Mouse (Mus musculus): Measurements from ENCODE around the gene Phospho1. TPM values are rescaled to one million over a fixed set of nuclear protein-coding genes. Genes with fewer than 3 reads are reported as not detected.
A peak's percentile ranks its signal among the peaks of the same experiment; 100 is the strongest.

Gene Phospho1
- polyA plus RNA-seq, 2 experiments, result 2.5 to 35.5 TPM

DNA sequence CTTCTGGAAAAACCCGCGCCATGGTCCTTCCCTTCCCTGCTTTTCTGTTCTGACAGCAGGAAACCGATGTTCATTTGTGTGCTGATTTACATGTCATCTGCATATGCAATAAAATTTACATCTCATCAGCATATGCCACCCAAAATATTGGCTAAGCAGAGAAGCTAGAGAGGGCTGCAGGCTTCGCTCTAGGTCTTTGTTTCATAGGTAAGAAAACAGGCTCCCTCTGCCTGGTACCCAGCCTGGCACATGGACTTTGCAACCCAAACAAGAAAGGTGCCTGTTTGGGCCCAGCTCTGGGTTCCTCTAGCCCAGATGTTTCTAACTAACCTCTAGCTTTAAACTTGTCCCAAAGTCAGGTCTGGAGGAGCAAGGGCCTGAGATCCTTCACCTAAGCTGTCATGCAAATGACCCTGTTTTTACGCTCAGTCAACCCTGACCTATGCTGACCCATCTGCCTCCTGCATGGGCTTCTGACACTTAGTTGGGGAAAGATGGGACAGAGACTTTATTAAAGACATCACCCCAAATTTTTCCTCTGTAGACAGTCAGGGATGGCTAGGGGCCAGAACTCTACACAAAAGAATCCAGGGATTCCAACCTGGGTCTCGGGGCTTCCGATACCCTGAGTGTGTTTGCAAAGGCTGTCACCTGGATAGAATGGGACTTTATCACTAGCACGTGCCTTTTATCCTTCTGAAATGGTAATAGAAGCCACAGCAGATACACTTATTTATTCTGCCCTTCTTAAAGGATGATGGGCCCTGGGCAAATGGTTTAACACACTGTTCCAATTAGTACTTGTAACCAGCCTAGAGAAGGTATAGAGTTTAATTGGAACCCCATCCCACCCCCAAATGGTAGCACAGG, 14.9 kb downstream of the Phospho1 start:
- H3K9me3 ChIP-seq (ENCODE audit: control insufficient read depth, low read length), result no peaks in the 10 kb centered on the region
- H3K4me2 ChIP-seq (replicated peaks; ENCODE audit: low read depth, low read length, severe bottlenecking), result no peak overlapping the region
- 67% methylated on average over 8 of the region's 8 CpGs for WGBS
- no peak for TF ChIP-seq POLR2A (IDR thresholded peaks at IDR 0.05; ENCODE audit: borderline replicate concordance, extremely low read depth, insufficient read depth, insufficient read length)
- ATAC-seq (ENCODE audit: low FRiP score, low read depth), result no peak
- peaks cover 24% of the 10 kb centered on the region for H3K27me3 ChIP-seq (ENCODE audit: control insufficient read depth, insufficient read depth, low read length)
- no peak overlapping the region for H3K4me3 ChIP-seq (replicated peaks; ENCODE audit: low read length)
- no peak overlapping the region for H3K27ac ChIP-seq (replicated peaks; ENCODE audit: low read depth, low read length)
- H3K9ac ChIP-seq (ENCODE audit: low read depth, low read length, severe bottlenecking), result no peak overlapping the region
- H3K36me3 ChIP-seq (ENCODE audit: control insufficient read depth, insufficient read depth, low read length), result no peaks in the 10 kb centered on the region
- DNase-seq (ENCODE audit: low spot score), result no peak
- H3K4me1 ChIP-seq (ENCODE audit: control insufficient read depth, insufficient read depth, low read length), result peaks cover 26% of the 10 kb centered on the region

DNA sequence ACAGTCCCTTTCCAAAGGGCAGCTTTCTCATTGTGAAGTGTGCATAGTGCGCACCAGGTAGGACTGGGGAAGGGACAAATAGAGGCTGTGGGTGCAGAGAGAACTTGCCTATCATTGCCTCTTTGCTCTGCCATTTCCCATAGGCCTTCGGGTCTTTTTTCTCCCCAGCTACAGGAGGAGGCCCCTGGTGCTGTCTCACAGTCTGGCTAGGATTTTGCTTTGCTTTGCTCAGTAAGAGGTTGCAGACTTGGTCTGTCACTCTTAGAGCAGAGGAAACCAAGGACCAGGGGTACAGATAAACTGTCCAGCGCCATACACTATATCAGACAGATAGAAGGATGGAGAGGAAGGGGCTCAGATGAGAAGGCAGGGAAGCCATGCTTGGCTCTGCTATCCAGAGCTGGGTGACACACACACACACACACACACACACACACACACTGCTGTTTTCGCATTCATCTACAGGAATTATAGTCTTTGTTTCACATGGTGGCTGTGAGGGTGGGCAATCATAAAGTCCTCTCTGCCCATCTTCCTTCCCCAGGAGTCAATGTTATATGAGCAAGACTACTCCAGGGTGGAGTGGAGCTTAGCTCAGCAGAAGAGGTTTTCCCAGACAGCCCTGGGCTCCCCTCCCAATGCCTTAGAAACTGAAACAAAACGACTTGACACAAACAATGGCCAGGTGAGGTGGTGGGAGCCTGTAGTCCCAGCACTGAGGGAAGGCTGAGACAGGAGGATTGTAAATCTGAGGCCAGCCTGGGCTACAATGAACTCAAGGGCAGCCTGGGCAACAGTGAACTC, 16.6 kb downstream of the Phospho1 start:
- Histone ChIP-seq H3K4me1 (ENCODE audit: control insufficient read depth, insufficient read depth, low read length) (peaks cover 23% of the 10 kb centered on the region), H3K4me3 (replicated peaks; ENCODE audit: low read length) (no peak overlapping the region), H3K27ac (replicated peaks; ENCODE audit: low read depth, low read length) (no peak overlapping the region), H3K36me3 (ENCODE audit: control insufficient read depth, insufficient read depth, low read length) (no peaks in the 10 kb centered on the region), H3K9ac (ENCODE audit: low read depth, low read length, severe bottlenecking) (no peak overlapping the region), H3K4me2 (replicated peaks; ENCODE audit: low read depth, low read length, severe bottlenecking) (peak overlapping the region; percentile 10; the same call in 1 of the 2 replicates), H3K9me3 (ENCODE audit: control insufficient read depth, low read length) (no peaks in the 10 kb centered on the region), H3K27me3 (ENCODE audit: control insufficient read depth, insufficient read depth, low read length) (peaks cover 8% of the 10 kb centered on the region)
- TF ChIP-seq POLR2A (IDR thresholded peaks at IDR 0.05; ENCODE audit: borderline replicate concordance, extremely low read depth, insufficient read depth, insufficient read length), result no peak
- 72% methylated on average over 5 of the region's 5 CpGs for WGBS
- no peak for DNase-seq (ENCODE audit: low spot score)
- ATAC-seq (ENCODE audit: low FRiP score, low read depth), result no peak

DNA sequence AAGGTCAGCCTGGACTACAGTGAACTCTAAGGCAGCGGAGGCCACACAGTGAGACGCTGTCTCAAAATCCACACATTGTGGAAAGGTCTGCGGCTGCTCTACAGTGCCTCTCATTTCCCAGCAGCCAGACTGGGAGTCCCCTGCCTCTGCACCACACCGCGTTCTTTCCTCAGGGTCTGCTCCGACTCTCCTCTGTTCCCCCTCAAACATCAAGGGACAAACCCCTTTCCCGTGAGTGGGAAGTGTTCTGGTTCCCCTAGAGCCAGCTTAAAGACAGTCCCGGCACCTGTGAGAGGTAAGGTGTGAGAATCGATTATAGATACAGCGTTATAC, 17.2 kb downstream of the Phospho1 start:
- 55% methylated on average over 9 of the region's 10 CpGs for WGBS
- no peak overlapping the region for H3K27ac ChIP-seq (replicated peaks; ENCODE audit: low read depth, low read length)
- ATAC-seq (ENCODE audit: low FRiP score, low read depth) (no peak), DNase-seq (ENCODE audit: low spot score) (no peak)
- no peaks in the 10 kb centered on the region for H3K9me3 ChIP-seq (ENCODE audit: control insufficient read depth, low read length)
- peak overlapping the region; percentile 20; the same call in 1 of the 2 replicates for H3K4me2 ChIP-seq (replicated peaks; ENCODE audit: low read depth, low read length, severe bottlenecking)
- H3K27me3 ChIP-seq (ENCODE audit: control insufficient read depth, insufficient read depth, low read length), result peaks cover 2% of the 10 kb centered on the region; the same call in 1 of the 2 replicates
- TF ChIP-seq POLR2A (IDR thresholded peaks at IDR 0.05; ENCODE audit: borderline replicate concordance, extremely low read depth, insufficient read depth, insufficient read length), result no peak
- no peak overlapping the region for H3K9ac ChIP-seq (ENCODE audit: low read depth, low read length, severe bottlenecking)
- peaks cover 17% of the 10 kb centered on the region for H3K4me1 ChIP-seq (ENCODE audit: control insufficient read depth, insufficient read depth, low read length)
- H3K36me3 ChIP-seq (ENCODE audit: control insufficient read depth, insufficient read depth, low read length), result no peaks in the 10 kb centered on the region
- peak overlapping the region; percentile 9 for H3K4me3 ChIP-seq (replicated peaks; ENCODE audit: low read length)

DNA sequence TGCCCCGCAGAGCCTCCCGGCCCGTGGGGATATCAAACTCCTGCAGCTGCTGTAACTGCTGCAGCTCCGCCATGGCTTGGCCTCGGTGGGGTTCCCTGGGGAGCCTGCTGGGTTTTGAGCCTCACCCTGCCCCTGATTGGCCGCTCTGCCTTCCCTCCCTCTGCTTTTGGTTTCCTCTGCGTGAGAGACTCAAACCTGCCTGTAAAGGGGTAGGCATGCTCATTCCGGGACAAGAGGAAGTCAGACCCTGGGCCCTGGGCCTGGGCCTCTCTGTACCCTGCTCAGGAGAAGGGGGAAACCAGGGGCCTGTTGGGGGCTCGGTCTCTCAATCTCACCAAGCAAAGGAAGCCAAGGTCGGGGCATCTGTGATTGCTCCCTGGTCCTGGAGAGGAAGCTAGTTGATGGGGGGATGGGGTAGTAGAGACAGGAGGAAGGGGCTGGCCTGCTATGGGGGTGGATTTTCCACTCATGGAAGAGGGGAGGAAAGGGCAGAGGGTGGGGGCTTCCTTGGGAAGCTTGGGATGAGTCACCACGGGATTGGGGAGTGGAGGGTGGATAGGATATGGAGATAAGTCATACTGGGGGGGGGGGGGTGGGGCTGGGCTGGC, 17.9 kb downstream of the Phospho1 start, which contains the start of gene Abi3:
Abi3 (minus strand) TSS at position 403 of the 608 bp plus-strand sequence.
- no peak within 1 kb of the TSS for H3K27ac ChIP-seq (replicated peaks; ENCODE audit: low read depth, low read length)
- WGBS, result 16% methylated on average over 11 of the region's 11 CpGs
- TF ChIP-seq POLR2A (IDR thresholded peaks at IDR 0.05; ENCODE audit: borderline replicate concordance, extremely low read depth, insufficient read depth, insufficient read length), result no peak
- no peaks in the 10 kb centered on the region for H3K27me3 ChIP-seq (ENCODE audit: control insufficient read depth, insufficient read depth, low read length)
- no peak within 1 kb of the TSS for H3K9ac ChIP-seq (ENCODE audit: low read depth, low read length, severe bottlenecking)
- H3K9me3 ChIP-seq (ENCODE audit: control insufficient read depth, low read length), result no peaks in the 10 kb centered on the region
- peaks cover 11% of the 10 kb centered on the region for H3K4me1 ChIP-seq (ENCODE audit: control insufficient read depth, insufficient read depth, low read length)
- H3K36me3 ChIP-seq (ENCODE audit: control insufficient read depth, insufficient read depth, low read length), result no peaks in the 10 kb centered on the region
- DNase-seq (ENCODE audit: low spot score), result no peak
- H3K4me3 ChIP-seq (replicated peaks; ENCODE audit: low read length), result peak within 1 kb of the TSS; percentile 9
- ATAC-seq (ENCODE audit: low FRiP score, low read depth), result no peak
- peak within 1 kb of the TSS; percentile 20 for H3K4me2 ChIP-seq (replicated peaks; ENCODE audit: low read depth, low read length, severe bottlenecking)

DNA sequence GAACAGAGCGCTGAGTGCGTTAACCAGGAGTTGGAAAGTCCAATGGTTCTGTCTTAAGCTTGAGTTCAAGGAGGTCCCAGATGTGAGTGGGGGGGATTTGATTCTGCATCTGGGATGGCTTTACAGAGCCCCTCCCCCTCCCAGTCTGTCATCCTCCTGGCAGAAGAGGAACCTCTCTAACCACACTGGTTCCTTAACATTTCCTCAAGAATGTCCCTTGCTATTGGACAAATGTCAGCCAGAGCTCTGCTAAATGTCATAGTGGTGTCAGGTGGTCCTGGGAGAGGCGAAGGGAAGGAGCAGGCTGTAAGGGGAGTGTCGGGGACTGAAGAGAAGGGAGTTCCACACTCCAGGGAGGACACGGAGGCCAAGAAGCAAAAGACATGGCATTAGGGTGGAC, 18.7 kb downstream of the Phospho1 start:
- H3K4me3 ChIP-seq (replicated peaks; ENCODE audit: low read length), result no peak overlapping the region
- WGBS, result 70% methylated on average over 5 of the region's 5 CpGs
- TF ChIP-seq POLR2A (IDR thresholded peaks at IDR 0.05; ENCODE audit: borderline replicate concordance, extremely low read depth, insufficient read depth, insufficient read length), result no peak
- H3K27ac ChIP-seq (replicated peaks; ENCODE audit: low read depth, low read length), result no peak overlapping the region
- DNase-seq (ENCODE audit: low spot score), result no peak
- no peaks in the 10 kb centered on the region for H3K36me3 ChIP-seq (ENCODE audit: control insufficient read depth, insufficient read depth, low read length)
- no peak for ATAC-seq (ENCODE audit: low FRiP score, low read depth)
- no peak overlapping the region for H3K4me2 ChIP-seq (replicated peaks; ENCODE audit: low read depth, low read length, severe bottlenecking)
- peaks cover 6% of the 10 kb centered on the region; the same call in 1 of the 2 replicates for H3K4me1 ChIP-seq (ENCODE audit: control insufficient read depth, insufficient read depth, low read length)
- H3K9me3 ChIP-seq (ENCODE audit: control insufficient read depth, low read length), result no peaks in the 10 kb centered on the region
- no peak overlapping the region for H3K9ac ChIP-seq (ENCODE audit: low read depth, low read length, severe bottlenecking)
- H3K27me3 ChIP-seq (ENCODE audit: control insufficient read depth, insufficient read depth, low read length), result no peaks in the 10 kb centered on the region
